Mouse (Mus musculus) MEL (cell line): ENCODE data around the gene Morn2. TPM values are rescaled to one million over a fixed set of nuclear protein-coding genes. Genes with fewer than 3 reads are reported as not detected.

Source experiments
- DNase-seq: peaks from one replicate; pipeline ENCODE4 v3.0.0; 2011; ENCODE audit warnings: low read depth, low spot score
- H3K27ac ChIP-seq: 2 replicates; pipeline ENCODE4 v1.5.1; 2012; ENCODE audit warnings: low read depth, mild to moderate bottlenecking, control low read depth, low read length, moderate library complexity; ENCODE audit not compliant: control insufficient read depth
- H3K27me3 ChIP-seq, 2 experiments: fragments of 150-350 bp in 1 of 2; sonication (generic) in 1 of 2; 2 replicates each; pipeline ENCODE4 v1.6.1; 2012; ENCODE audit warnings: low read length in 2 of 2, mild to moderate bottlenecking in 2 of 2, improper control_type of control experiment in 1 of 2, moderate library complexity in 1 of 2; ENCODE audit not compliant: insufficient read depth in 2 of 2, control insufficient read depth in 1 of 2
- H3K36me3 ChIP-seq, 2 experiments: 2 replicates each; pipeline ENCODE4 v1.6.1; 2012 to 2014; ENCODE audit warnings: low read length in 2 of 2, improper control_type of control experiment in 1 of 2, inconsistent platforms in 1 of 2, mild to moderate bottlenecking in 1 of 2; ENCODE audit not compliant: insufficient read depth in 2 of 2, control insufficient read depth in 1 of 2
- H3K4me1 ChIP-seq, 2 experiments: fragments of 150-350 bp in 1 of 2; sonication (generic) in 1 of 2; 2 replicates each; pipeline ENCODE4 v1.6.1; 2012; ENCODE audit warnings: low read length in 2 of 2, improper control_type of control experiment in 1 of 2, mild to moderate bottlenecking in 1 of 2; ENCODE audit not compliant: insufficient read depth in 2 of 2, control insufficient read depth in 1 of 2
- H3K4me3 ChIP-seq, 2 experiments: fragments of 150-350 bp in 1 of 2; sonication (generic) in 1 of 2; 2 replicates each; pipeline ENCODE4 v1.5.1; 2012; ENCODE audit warnings: low read depth in 2 of 2, low read length in 2 of 2, mild to moderate bottlenecking in 2 of 2, moderate library complexity in 2 of 2, control low read depth in 1 of 2, improper control_type of control experiment in 1 of 2; ENCODE audit not compliant: control insufficient read depth in 1 of 2, insufficient read depth in 1 of 2
- H3K79me2 ChIP-seq: 2 replicates; pipeline ENCODE4 v1.6.1; 2012; ENCODE audit warnings: mild to moderate bottlenecking, low read length, moderate library complexity; ENCODE audit not compliant: control insufficient read depth, poor library complexity, insufficient read depth
- H3K9ac ChIP-seq: 2 replicates; pipeline ENCODE4 v1.6.1; 2012; ENCODE audit warnings: low read depth, mild to moderate bottlenecking, control low read depth, low read length, moderate library complexity; ENCODE audit not compliant: control insufficient read depth, poor library complexity, severe bottlenecking
- H3K9me3 ChIP-seq: fragments of 150-350 bp; sonication (generic); replicated peaks from 2 replicates; pipeline ENCODE4 v1.6.1; 2012; ENCODE audit warnings: mild to moderate bottlenecking, low read length, improper control_type of control experiment, moderate library complexity; ENCODE audit not compliant: insufficient read depth
- BHLHE40 ChIP-seq: IDR thresholded peaks from 2 replicates; pipeline ENCODE4 v1.6.1; 2012; ENCODE audit warnings: low read depth, mild to moderate bottlenecking, inconsistent platforms, low read length, improper control_type of control experiment, borderline replicate concordance
- CHD1 ChIP-seq: IDR thresholded peaks from 2 replicates; pipeline ENCODE4 v1.6.1; 2012; ENCODE audit warnings: low read depth, mild to moderate bottlenecking, inconsistent platforms, low read length, improper control_type of control experiment
- CTCF ChIP-seq, 3 experiments: IDR thresholded peaks in 2 of 3; conservative IDR thresholded peaks in 1 of 3; 2 replicates each; pipeline ENCODE4 v1.5.1; 2011 to 2012; ENCODE audit warnings: low read length in 3 of 3, low read depth in 2 of 3, mild to moderate bottlenecking in 2 of 3, improper control_type of control experiment in 1 of 3, inconsistent platforms in 1 of 3, mixed read lengths in 1 of 3, moderate library complexity in 1 of 3; ENCODE audit not compliant: control insufficient read depth in 1 of 3, insufficient read depth in 1 of 3, poor library complexity in 1 of 3, severe bottlenecking in 1 of 3
- ELF1 ChIP-seq: IDR thresholded peaks from 2 replicates; pipeline ENCODE4 v1.6.1; 2014; ENCODE audit warnings: low read depth, mild to moderate bottlenecking, inconsistent platforms, low read length, improper control_type of control experiment, moderate library complexity
- EP300 ChIP-seq, 2 experiments: IDR thresholded peaks; 2 replicates each; pipeline ENCODE4 v1.6.1; 2011; ENCODE audit warnings: improper control_type of control experiment in 2 of 2, low read length in 2 of 2, low read depth in 1 of 2, mild to moderate bottlenecking in 1 of 2
- ETS1 ChIP-seq: IDR thresholded peaks from 2 replicates; pipeline ENCODE4 v1.6.1; 2012; ENCODE audit warnings: low read depth, mild to moderate bottlenecking, inconsistent platforms, low read length, improper control_type of control experiment, moderate library complexity
- GABPA ChIP-seq: IDR thresholded peaks from 2 replicates; pipeline ENCODE4 v1.6.1; 2012; ENCODE audit warnings: low read depth, mild to moderate bottlenecking, inconsistent platforms, low read length, improper control_type of control experiment, moderate library complexity
- GATA1 ChIP-seq: IDR thresholded peaks from 2 replicates; pipeline ENCODE4 v1.6.1; 2011; ENCODE audit warnings: low read depth, low read length, improper control_type of control experiment
- HCFC1 ChIP-seq: IDR thresholded peaks from 2 replicates; pipeline ENCODE4 v1.6.1; 2012; ENCODE audit warnings: low read depth, mild to moderate bottlenecking, inconsistent platforms, low read length, improper control_type of control experiment, moderate library complexity
- MAFK ChIP-seq: IDR thresholded peaks from 2 replicates; pipeline ENCODE4 v1.6.1; 2011; ENCODE audit warnings: low read depth, mild to moderate bottlenecking, low read length, improper control_type of control experiment, borderline replicate concordance
- MAX ChIP-seq: IDR thresholded peaks from 2 replicates; pipeline ENCODE4 v1.6.1; 2011; ENCODE audit warnings: low read length, improper control_type of control experiment
- MYB ChIP-seq: IDR thresholded peaks from 2 replicates; pipeline ENCODE4 v1.6.1; 2011; ENCODE audit warnings: mild to moderate bottlenecking, low read depth, low read length, improper control_type of control experiment
- NELFE ChIP-seq: IDR thresholded peaks from 2 replicates; pipeline ENCODE4 v1.6.1; 2011; ENCODE audit warnings: low read depth, low read length, improper control_type of control experiment
- POLR2AphosphoS2 ChIP-seq: IDR thresholded peaks from 2 replicates; pipeline ENCODE4 v1.6.1; 2011; ENCODE audit warnings: low read length, improper control_type of control experiment
- RAD21 ChIP-seq: IDR thresholded peaks from 2 replicates; pipeline ENCODE4 v1.6.1; 2011; ENCODE audit warnings: mild to moderate bottlenecking, low read depth, low read length, improper control_type of control experiment
- RCOR1 ChIP-seq: IDR thresholded peaks from 2 replicates; pipeline ENCODE4 v1.6.1; 2012; ENCODE audit warnings: low read depth, mild to moderate bottlenecking, inconsistent platforms, low read length, improper control_type of control experiment
- SIN3A ChIP-seq: IDR thresholded peaks from 2 replicates; pipeline ENCODE4 v1.6.1; 2012; ENCODE audit warnings: low read length, improper control_type of control experiment, inconsistent platforms
- SMC3 ChIP-seq: IDR thresholded peaks from 2 replicates; pipeline ENCODE4 v1.6.1; 2011; ENCODE audit warnings: low read depth, low read length, improper control_type of control experiment
- TAL1 ChIP-seq: IDR thresholded peaks from 2 replicates; pipeline ENCODE4 v1.6.1; 2012; ENCODE audit warnings: mild to moderate bottlenecking, inconsistent platforms, low read length, moderate library complexity, mixed read lengths
- TBP ChIP-seq: IDR thresholded peaks from 2 replicates; pipeline ENCODE4 v1.8.0; 2011; ENCODE audit warnings: low read depth, low read length, improper control_type of control experiment
- TCF12 ChIP-seq: IDR thresholded peaks from 2 replicates; pipeline ENCODE4 v1.6.1; 2014; ENCODE audit warnings: low read depth, mild to moderate bottlenecking, inconsistent platforms, low read length, improper control_type of control experiment, moderate library complexity
- UBTF ChIP-seq: IDR thresholded peaks from 2 replicates; pipeline ENCODE4 v1.6.1; 2012; ENCODE audit warnings: low read depth, mild to moderate bottlenecking, inconsistent platforms, low read length, improper control_type of control experiment, moderate library complexity, borderline replicate concordance; ENCODE audit not compliant: insufficient read depth
- ZNF384 ChIP-seq: IDR thresholded peaks from 2 replicates; pipeline ENCODE4 v1.6.1; 2012; ENCODE audit warnings: low read depth, mild to moderate bottlenecking, inconsistent platforms, low read length, improper control_type of control experiment
- polyA plus RNA-seq, 2 experiments: library from polyadenylated mRNA; stranded (reverse) in 1 of 2; unstranded in 1 of 2; fragments of >175 nt in 1 of 2; fragments of >200 nt in 1 of 2; gene quantifications; 2 replicates each; pipeline versions ENCODE4 v1.2.1 to v1.2.4; 2012; ENCODE audit warnings: low replicate concordance in 2 of 2, low read depth in 1 of 2; ENCODE audit not compliant: insufficient read length in 2 of 2, insufficient read depth in 1 of 2, missing spikeins in 1 of 2
- total RNA-seq: library from RNA; depleted of rRNA; stranded (reverse); fragments of 300-350 nt; gene quantifications from 2 replicates; pipeline ENCODE4 v1.2.3, GENCODE M21; 2012

Gene Morn2
- total and polyA plus RNA-seq, 3 experiments: 7.4 to 18.1 TPM; not detected in 1

- no peaks in the 10 kb centered on the region; a peak in 2 of 4 replicates for H3K27me3 ChIP-seq
- H3K27ac ChIP-seq: no peak within 1 kb of the TSS
- no peaks in the 10 kb centered on the region for H3K9me3 ChIP-seq
- peak; percentile 83 for DNase-seq
- no peaks in the 10 kb centered on the region for H3K79me2 ChIP-seq
- H3K36me3 ChIP-seq: peaks cover 0 to 5% of the 10 kb centered on the region in 2 experiments; a peak in 2 of 4 replicates
- peaks cover 0 to 4% of the 10 kb centered on the region in 2 experiments; a peak in 1 of 4 replicates for H3K4me1 ChIP-seq
- TF ChIP-seq TAL1 (no peak), NELFE (no peak), BHLHE40 (no peak), TCF12 (peak; percentile 57), MAX (no peak), CHD1 (no peak), RAD21 (no peak), SMC3 (no peak), GABPA (no peak), EP300 (IDR thresholded peaks at IDR 0.05; ENCODE audit: low read depth in 1 of 2, low read length in 2 of 2) (peak; percentile 47 to 67), POLR2AphosphoS2 (no peak), MAFK (no peak), SIN3A (no peak), RCOR1 (peak; percentile 97), TBP (peak; percentile 75), GATA1 (peak; percentile 90), ZNF384 (no peak), MYB (no peak), ELF1 (no peak), UBTF (no peak), ETS1 (peak; percentile 23; the same call in 1 of the 2 replicates), HCFC1 (no peak), CTCF (IDR thresholded peaks at IDR 0.05 in 2 of 3, conservative IDR thresholded peaks at IDR 0.05 in 1 of 3; ENCODE audit: control insufficient read depth in 1 of 3, insufficient read depth in 1 of 3, low read depth in 2 of 3, low read length in 3 of 3, poor library complexity in 1 of 3, severe bottlenecking in 1 of 3) (no peak)
- no peak within 1 kb of the TSS for H3K9ac ChIP-seq
- H3K4me3 ChIP-seq: no peak within 1 kb of the TSS
These were observed 17.2 kb downstream of the Morn2 start, which contains the start of gene Arhgef33 for GRCm38 (mm10) chr17:80307251-80307650. TSS of gene Arhgef33 (plus strand) at chr17:80307407.
